Mouse (Mus musculus): ENCODE results near the gene Actr3b. TPM values are rescaled to one million over a fixed set of nuclear protein-coding genes. Genes with fewer than 3 reads are reported as not detected.
"Not testable (repeated sequence)": the region's sequence is repeated elsewhere in the genome, so short reads cannot be mapped to it uniquely, and the experiment has no call there.

Gene Actr3b
- total RNA-seq (2021) = 10 to 100 TPM; 10.7 to 21.0 TPM
- long read RNA-seq, experiment 1, transcript Actr3b-202 (11 exons, 2,031 nt) = minor isoform, 6 of 69 reads
- long read RNA-seq, experiment 1, transcript Actr3b-201 (12 exons, 1,712 nt) = major isoform, 45 of 69 reads
- long read RNA-seq, experiment 1, partial matches to known transcripts = 9 of 69 reads
- long read RNA-seq, experiment 1, other reads (novel, unspliced or antisense) = 9 of 69 reads
- long read RNA-seq, experiment 2, transcript Actr3b-201 (12 exons, 1,712 nt) = major isoform, 13 of 23 reads
- long read RNA-seq, experiment 2, partial matches to known transcripts = 0 of 23 reads
- long read RNA-seq, experiment 2, other reads (novel, unspliced or antisense) = 7 of 23 reads

GRCm38 (mm10) chr5:25759460-25760409 lies at the start of gene Actr3b:
Actr3b (plus strand) TSS chr5:25759997.
- peak; percentile 92 for DNase-seq (ENCODE audit: low spot score)

- DNase-seq (ENCODE audit: low spot score) = not testable (repeated sequence)
Observed at GRCm38 (mm10) chr5:25713001-25713706, 46.6 kb upstream of the Actr3b start.

DNA sequence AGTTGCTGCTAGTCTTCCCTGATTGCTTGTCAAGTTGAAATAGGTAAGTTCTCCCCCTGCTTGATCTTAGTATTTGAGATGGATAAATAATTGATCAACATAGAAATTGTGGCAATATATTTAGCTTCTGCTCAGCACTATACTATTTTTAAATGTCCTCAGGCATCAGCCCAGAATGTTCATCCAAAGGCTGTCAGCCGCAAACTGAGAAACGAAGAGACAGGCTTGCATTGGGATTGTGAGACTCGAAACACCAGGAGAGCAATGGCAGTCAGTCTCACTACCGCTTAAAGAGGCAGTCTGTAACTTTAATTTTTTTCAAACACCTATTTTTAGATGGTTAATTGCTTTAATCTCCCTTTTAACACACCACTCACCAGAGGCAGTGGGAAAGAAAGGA lies 40.4 kb upstream of the Actr3b start:
- DNase-seq (ENCODE audit: low spot score) = no peak

DNA sequence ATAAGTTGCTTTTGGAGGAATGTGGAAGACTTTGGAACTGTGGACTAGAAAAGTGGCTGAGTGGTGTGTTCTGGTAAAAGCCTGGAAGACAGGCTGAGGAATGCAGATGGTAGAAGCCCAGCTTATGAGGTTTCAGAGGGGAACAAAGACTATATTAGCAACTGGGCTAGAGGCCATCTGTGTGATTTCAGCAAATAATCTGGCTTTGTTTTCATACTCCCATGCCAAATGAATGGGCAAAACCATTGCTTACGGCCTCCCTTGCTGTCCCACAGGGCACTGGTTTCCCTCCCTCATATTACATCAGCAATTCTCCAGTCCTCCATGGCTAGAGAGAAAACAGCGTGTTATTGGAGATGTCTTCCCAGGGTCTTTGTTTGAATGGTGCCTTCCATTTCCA lies 36.8 kb upstream of the Actr3b start:
- peak; percentile 43 for DNase-seq (ENCODE audit: low spot score)

DNA sequence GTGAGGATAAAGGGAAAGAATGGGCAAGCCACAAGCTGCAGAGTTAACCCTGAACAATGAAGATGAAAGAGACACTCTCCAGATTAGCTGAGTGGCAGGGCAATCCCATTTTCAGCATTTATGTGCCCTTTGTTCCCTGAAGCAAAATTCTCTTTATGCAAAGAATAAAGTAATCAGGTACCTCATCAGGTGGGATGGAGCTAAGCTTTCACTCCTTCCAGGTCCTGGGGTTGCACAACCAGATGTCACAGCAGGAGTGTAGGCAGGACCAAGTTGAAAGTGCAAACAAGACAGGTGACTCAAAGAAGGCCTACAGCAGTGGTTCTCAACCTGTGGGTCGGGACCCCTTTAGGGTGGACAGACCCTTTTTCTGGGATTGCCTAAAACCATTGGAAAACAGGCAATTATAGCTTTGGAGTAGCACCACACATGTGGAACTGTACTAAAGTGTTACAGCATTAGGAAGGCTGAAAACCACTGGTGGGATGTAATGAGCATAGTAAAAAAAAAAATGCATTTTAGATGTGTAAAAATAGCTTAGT lies 35.6 kb upstream of the Actr3b start:
- DNase-seq (ENCODE audit: low spot score) = no peak

GRCm38 (mm10) chr5:25734318-25734717 lies 25.5 kb upstream of the Actr3b start:
- DNase-seq (ENCODE audit: low spot score) = peak; percentile 37

DNA sequence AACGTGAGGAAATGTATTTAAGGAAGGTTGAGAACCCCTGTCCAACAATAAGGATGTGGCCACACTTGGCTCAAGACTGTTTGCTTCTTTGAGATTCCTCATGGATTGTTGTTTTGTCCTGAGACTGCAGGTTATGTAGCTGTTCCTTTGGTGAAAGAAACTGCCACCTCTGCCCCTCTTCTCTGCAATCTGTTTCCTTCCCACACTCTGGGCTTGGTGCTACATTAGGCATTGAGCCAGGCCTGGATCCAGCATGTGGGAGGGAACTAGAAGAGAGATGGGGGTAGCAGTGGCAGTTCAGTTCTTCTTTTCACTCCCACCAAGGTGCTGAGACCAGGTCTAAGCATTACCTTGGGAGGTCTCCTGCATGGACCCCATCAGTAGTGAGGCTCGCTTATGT lies 23.9 kb upstream of the Actr3b start:
- no peak for DNase-seq (ENCODE audit: low spot score)

GRCm38 (mm10) chr5:25738448-25738847 lies 21.3 kb upstream of the Actr3b start:
- no peak for DNase-seq (ENCODE audit: low spot score)

- DNase-seq (ENCODE audit: low spot score) = not testable (repeated sequence)
Observed at GRCm38 (mm10) chr5:25738902-25739301, 20.9 kb upstream of the Actr3b start.

GRCm38 (mm10) chr5:25747904-25748303 lies 11.9 kb upstream of the Actr3b start:
- no peak for DNase-seq (ENCODE audit: low spot score)

GRCm38 (mm10) chr5:25748613-25749012 lies 11.2 kb upstream of the Actr3b start:
- DNase-seq (ENCODE audit: low spot score) = no peak

- DNase-seq (ENCODE audit: low spot score) = no peak
Observed at GRCm38 (mm10) chr5:25751552-25751951, 8.2 kb upstream of the Actr3b start.

GRCm38 (mm10) chr5:25752862-25753261 lies 6.9 kb upstream of the Actr3b start:
- peak; percentile 79 for DNase-seq (ENCODE audit: low spot score)

GRCm38 (mm10) chr5:25753556-25754235 lies 6.1 kb upstream of the Actr3b start:
- DNase-seq (ENCODE audit: low spot score) = no peak

DNA sequence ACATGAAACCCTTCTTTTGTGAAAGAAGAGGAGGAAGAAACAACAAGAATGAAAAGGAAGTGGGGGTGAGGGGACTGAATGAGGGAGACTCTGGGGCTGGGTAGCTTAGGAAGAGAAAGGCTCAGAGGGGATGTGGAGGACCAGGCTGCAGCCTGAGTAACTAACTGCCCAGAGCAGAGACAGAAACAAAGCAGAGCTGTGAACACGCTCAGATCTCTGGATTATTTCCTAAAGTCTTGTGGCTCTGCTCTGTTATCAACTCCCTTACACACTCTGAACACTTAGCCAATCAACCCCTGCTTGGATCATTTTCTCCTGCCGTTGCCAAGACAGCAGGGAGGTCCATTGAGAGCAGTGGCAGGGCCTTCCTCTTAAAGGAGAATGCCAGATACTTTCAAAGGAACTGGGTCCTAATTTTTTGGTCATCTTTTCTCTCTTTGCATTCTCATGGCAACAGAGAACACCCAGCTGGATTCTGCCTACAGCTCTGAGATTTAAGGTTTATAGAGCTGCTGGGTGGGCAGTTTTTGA lies 5.5 kb upstream of the Actr3b start:
- peak; percentile 53 for DNase-seq (ENCODE audit: low spot score)

DNA sequence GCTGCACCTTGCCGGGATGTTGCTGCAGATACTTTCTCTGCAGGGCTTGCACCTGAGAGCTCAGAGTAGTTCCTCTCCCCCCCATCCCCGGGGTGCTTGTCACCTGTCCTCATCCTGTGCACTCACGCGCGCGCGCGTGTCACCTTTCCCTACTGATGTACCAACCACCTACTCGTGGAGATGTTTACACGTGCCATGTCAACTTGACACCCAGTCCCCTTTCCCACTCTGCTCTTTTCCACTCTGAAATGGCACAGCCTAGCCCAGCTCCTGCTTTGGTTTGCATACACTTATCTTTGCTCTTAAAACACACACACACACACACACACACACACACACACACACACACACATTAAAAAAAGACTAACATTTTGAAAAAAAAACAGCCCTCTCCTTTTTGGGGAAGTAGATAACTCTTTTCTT lies 624 bp downstream of the Actr3b start:
- DNase-seq (ENCODE audit: low spot score) = peak; percentile 52

- no peak for DNase-seq (ENCODE audit: low spot score)
Observed at GRCm38 (mm10) chr5:25760871-25761270, 1.1 kb downstream of the Actr3b start.

- no peak for DNase-seq (ENCODE audit: low spot score)
Observed at GRCm38 (mm10) chr5:25761850-25762249, 2.1 kb downstream of the Actr3b start.

- DNase-seq (ENCODE audit: low spot score) = no peak
Observed at GRCm38 (mm10) chr5:25769006-25769405, 9.2 kb downstream of the Actr3b start.

- DNase-seq (ENCODE audit: low spot score) = no peak
Observed at GRCm38 (mm10) chr5:25769406-25769805, 9.6 kb downstream of the Actr3b start.

GRCm38 (mm10) chr5:25772456-25772855 lies 12.7 kb downstream of the Actr3b start:
- DNase-seq (ENCODE audit: low spot score) = no peak
